Mouse (Mus musculus) ES-E14 (cell line): ENCODE measurements at regions not wholly inside any gene's neighbourhood (a gene's known extent, or its start where the extent isn't known, plus 50 kb on each side); places are given as distances from the start of the nearest gene placed in this dataset.

ENCODE experiments used
- CHD2 ChIP-seq: IDR thresholded peaks from 2 replicates; pipeline ENCODE4 v1.6.1; 2014; ENCODE audit warnings: mild to moderate bottlenecking, low read depth, low read length, inconsistent platforms
- HCFC1 ChIP-seq: IDR thresholded peaks from 2 replicates; pipeline ENCODE4 v1.6.1; 2012; ENCODE audit warnings: low read length, inconsistent platforms, borderline replicate concordance; ENCODE audit not compliant: insufficient read depth
- ZC3H11A ChIP-seq: IDR thresholded peaks from 2 replicates; pipeline ENCODE4 v1.6.1; 2012; ENCODE audit warnings: low read depth, mild to moderate bottlenecking, inconsistent platforms, low read length, borderline replicate concordance
- ZNF384 ChIP-seq: IDR thresholded peaks from 2 replicates; pipeline ENCODE4 v1.6.1; 2012; ENCODE audit warnings: low read depth, low read length, inconsistent platforms

DNA sequence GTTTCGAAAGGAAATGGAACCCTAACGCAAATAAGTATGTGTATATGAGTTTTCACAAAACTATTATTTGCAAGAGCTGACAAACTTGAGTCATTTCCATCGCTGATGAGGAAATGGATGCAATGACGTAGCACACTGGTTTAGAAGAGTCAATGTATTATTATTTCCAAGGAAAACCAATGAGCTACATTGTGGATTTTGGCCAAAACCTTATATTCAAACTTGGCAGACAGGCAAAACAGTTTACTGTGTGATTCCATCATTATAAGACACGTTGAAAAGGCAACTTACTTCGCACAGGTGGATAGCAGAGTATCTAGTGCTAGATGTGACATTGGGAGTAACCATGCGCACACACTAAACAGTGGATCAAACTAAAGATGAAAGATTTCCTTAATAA, 892.6 kb downstream of the Slitrk1 start:
- TF ChIP-seq CHD2 (no peak), ZC3H11A (no peak), ZNF384 (no peak), HCFC1 (no peak)
